Mouse (Mus musculus) MEL (cell line): ENCODE measurements at regions not wholly inside any gene's neighbourhood (a gene's known extent, or its start where the extent isn't known, plus 50 kb on each side); places are given as distances from the start of the nearest gene placed in this dataset.

ENCODE experiments used
- DNase-seq: peaks from one replicate; pipeline ENCODE4 v3.0.0; 2011; ENCODE audit warnings: low read depth, low spot score
- H3K27ac ChIP-seq: 2 replicates; pipeline ENCODE4 v1.5.1; 2012; ENCODE audit warnings: low read depth, mild to moderate bottlenecking, control low read depth, low read length, moderate library complexity; ENCODE audit not compliant: control insufficient read depth
- H3K27me3 ChIP-seq, 2 experiments: fragments of 150-350 bp in 1 of 2; sonication (generic) in 1 of 2; 2 replicates each; pipeline ENCODE4 v1.6.1; 2012; ENCODE audit warnings: low read length in 2 of 2, mild to moderate bottlenecking in 2 of 2, improper control_type of control experiment in 1 of 2, moderate library complexity in 1 of 2; ENCODE audit not compliant: insufficient read depth in 2 of 2, control insufficient read depth in 1 of 2
- H3K36me3 ChIP-seq, 2 experiments: 2 replicates each; pipeline ENCODE4 v1.6.1; 2012 to 2014; ENCODE audit warnings: low read length in 2 of 2, improper control_type of control experiment in 1 of 2, inconsistent platforms in 1 of 2, mild to moderate bottlenecking in 1 of 2; ENCODE audit not compliant: insufficient read depth in 2 of 2, control insufficient read depth in 1 of 2
- H3K4me1 ChIP-seq, 2 experiments: fragments of 150-350 bp in 1 of 2; sonication (generic) in 1 of 2; 2 replicates each; pipeline ENCODE4 v1.6.1; 2012; ENCODE audit warnings: low read length in 2 of 2, improper control_type of control experiment in 1 of 2, mild to moderate bottlenecking in 1 of 2; ENCODE audit not compliant: insufficient read depth in 2 of 2, control insufficient read depth in 1 of 2
- H3K4me3 ChIP-seq, 2 experiments: fragments of 150-350 bp in 1 of 2; sonication (generic) in 1 of 2; 2 replicates each; pipeline ENCODE4 v1.5.1; 2012; ENCODE audit warnings: low read depth in 2 of 2, low read length in 2 of 2, mild to moderate bottlenecking in 2 of 2, moderate library complexity in 2 of 2, control low read depth in 1 of 2, improper control_type of control experiment in 1 of 2; ENCODE audit not compliant: control insufficient read depth in 1 of 2, insufficient read depth in 1 of 2
- H3K79me2 ChIP-seq: 2 replicates; pipeline ENCODE4 v1.6.1; 2012; ENCODE audit warnings: mild to moderate bottlenecking, low read length, moderate library complexity; ENCODE audit not compliant: control insufficient read depth, poor library complexity, insufficient read depth
- H3K9ac ChIP-seq: 2 replicates; pipeline ENCODE4 v1.6.1; 2012; ENCODE audit warnings: low read depth, mild to moderate bottlenecking, control low read depth, low read length, moderate library complexity; ENCODE audit not compliant: control insufficient read depth, poor library complexity, severe bottlenecking
- H3K9me3 ChIP-seq: fragments of 150-350 bp; sonication (generic); replicated peaks from 2 replicates; pipeline ENCODE4 v1.6.1; 2012; ENCODE audit warnings: mild to moderate bottlenecking, low read length, improper control_type of control experiment, moderate library complexity; ENCODE audit not compliant: insufficient read depth
- CHD1 ChIP-seq: IDR thresholded peaks from 2 replicates; pipeline ENCODE4 v1.6.1; 2012; ENCODE audit warnings: low read depth, mild to moderate bottlenecking, inconsistent platforms, low read length, improper control_type of control experiment
- E2F4 ChIP-seq: IDR thresholded peaks from 2 replicates; pipeline ENCODE4 v1.6.1; 2011; ENCODE audit warnings: low read depth, low read length, improper control_type of control experiment, borderline replicate concordance
- EP300 ChIP-seq, 2 experiments: IDR thresholded peaks; 2 replicates each; pipeline ENCODE4 v1.6.1; 2011; ENCODE audit warnings: improper control_type of control experiment in 2 of 2, low read length in 2 of 2, low read depth in 1 of 2, mild to moderate bottlenecking in 1 of 2
- ETS1 ChIP-seq: IDR thresholded peaks from 2 replicates; pipeline ENCODE4 v1.6.1; 2012; ENCODE audit warnings: low read depth, mild to moderate bottlenecking, inconsistent platforms, low read length, improper control_type of control experiment, moderate library complexity
- GABPA ChIP-seq: IDR thresholded peaks from 2 replicates; pipeline ENCODE4 v1.6.1; 2012; ENCODE audit warnings: low read depth, mild to moderate bottlenecking, inconsistent platforms, low read length, improper control_type of control experiment, moderate library complexity
- GATA1 ChIP-seq: IDR thresholded peaks from 2 replicates; pipeline ENCODE4 v1.6.1; 2011; ENCODE audit warnings: low read depth, low read length, improper control_type of control experiment
- JUND ChIP-seq: IDR thresholded peaks from 2 replicates; pipeline ENCODE4 v1.6.1; 2011; ENCODE audit warnings: low read depth, mild to moderate bottlenecking, improper control_type of control experiment, low read length
- MAZ ChIP-seq: IDR thresholded peaks from 2 replicates; pipeline ENCODE4 v1.6.1; 2012; ENCODE audit warnings: low read depth, mild to moderate bottlenecking, inconsistent platforms, low read length, improper control_type of control experiment
- MXI1 ChIP-seq: IDR thresholded peaks from 2 replicates; pipeline ENCODE4 v1.6.1; 2011; ENCODE audit warnings: mild to moderate bottlenecking, low read depth, low read length, improper control_type of control experiment
- POLR2A ChIP-seq, 2 experiments: IDR thresholded peaks; 2 replicates each; pipeline ENCODE4 v1.6.1; 2011 to 2012; ENCODE audit warnings: low read length in 2 of 2, mild to moderate bottlenecking in 2 of 2, control low read depth in 1 of 2, improper control_type of control experiment in 1 of 2, low read depth in 1 of 2, moderate library complexity in 1 of 2; ENCODE audit not compliant: control insufficient read depth in 1 of 2, insufficient read depth in 1 of 2, poor library complexity in 1 of 2
- POLR2AphosphoS2 ChIP-seq: IDR thresholded peaks from 2 replicates; pipeline ENCODE4 v1.6.1; 2011; ENCODE audit warnings: low read length, improper control_type of control experiment
- POLR2AphosphoS5 ChIP-seq: IDR thresholded peaks from 2 replicates; pipeline ENCODE4 v1.6.1; 2012; ENCODE audit warnings: low read depth, borderline replicate concordance, mild to moderate bottlenecking, inconsistent platforms, low read length, moderate library complexity, mixed read lengths
- RAD21 ChIP-seq: IDR thresholded peaks from 2 replicates; pipeline ENCODE4 v1.6.1; 2011; ENCODE audit warnings: mild to moderate bottlenecking, low read depth, low read length, improper control_type of control experiment
- RCOR1 ChIP-seq: IDR thresholded peaks from 2 replicates; pipeline ENCODE4 v1.6.1; 2012; ENCODE audit warnings: low read depth, mild to moderate bottlenecking, inconsistent platforms, low read length, improper control_type of control experiment
- SIN3A ChIP-seq: IDR thresholded peaks from 2 replicates; pipeline ENCODE4 v1.6.1; 2012; ENCODE audit warnings: low read length, improper control_type of control experiment, inconsistent platforms
- SMC3 ChIP-seq: IDR thresholded peaks from 2 replicates; pipeline ENCODE4 v1.6.1; 2011; ENCODE audit warnings: low read depth, low read length, improper control_type of control experiment
- TAL1 ChIP-seq: IDR thresholded peaks from 2 replicates; pipeline ENCODE4 v1.6.1; 2012; ENCODE audit warnings: mild to moderate bottlenecking, inconsistent platforms, low read length, moderate library complexity, mixed read lengths
- USF1 ChIP-seq: IDR thresholded peaks from 2 replicates; pipeline ENCODE4 v1.6.1; 2014; ENCODE audit warnings: low read depth, mild to moderate bottlenecking, inconsistent platforms, low read length, improper control_type of control experiment, moderate library complexity
- ZKSCAN1 ChIP-seq: IDR thresholded peaks from 2 replicates; pipeline ENCODE4 v1.6.1; 2012; ENCODE audit warnings: low read depth, mild to moderate bottlenecking, inconsistent platforms, low read length, improper control_type of control experiment, moderate library complexity

DNA sequence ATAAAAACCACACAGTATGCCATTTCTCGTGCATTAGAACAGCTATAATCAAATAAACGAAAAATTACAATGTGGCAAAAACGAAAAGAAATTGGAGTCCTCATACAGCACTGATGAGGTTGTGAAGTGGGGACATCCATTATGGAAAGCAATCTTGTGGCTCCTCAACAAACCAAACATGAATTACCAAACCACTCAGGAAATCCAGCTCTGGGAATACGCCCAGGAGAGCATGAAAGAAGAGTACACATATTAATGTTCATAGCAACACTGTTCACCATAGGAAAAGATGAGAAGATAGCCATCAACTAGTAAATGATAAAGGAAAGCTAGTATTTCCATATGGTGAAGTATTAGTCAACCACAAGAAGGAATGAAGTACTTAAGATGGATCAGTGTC lies 68.3 kb upstream of the Ptgfr start:
- no peaks in the 10 kb centered on the region for H3K9me3 ChIP-seq
- no peaks in the 10 kb centered on the region for H3K79me2 ChIP-seq
- H3K27me3 ChIP-seq: no peaks in the 10 kb centered on the region
- no peak overlapping the region for H3K9ac ChIP-seq
- H3K27ac ChIP-seq: no peak overlapping the region
- no peaks in the 10 kb centered on the region for H3K36me3 ChIP-seq
- no peak for DNase-seq
- H3K4me1 ChIP-seq: no peaks in the 10 kb centered on the region
- no peak overlapping the region for H3K4me3 ChIP-seq
- TF ChIP-seq MXI1: no peak
- TF ChIP-seq CHD1: no peak
- no peak for TF ChIP-seq POLR2A (IDR thresholded peaks at IDR 0.05; ENCODE audit: control insufficient read depth in 1 of 2, insufficient read depth in 1 of 2, low read depth in 1 of 2, low read length in 2 of 2, poor library complexity in 1 of 2)
- TF ChIP-seq ZKSCAN1: no peak
- no peak for TF ChIP-seq SIN3A
- no peak for TF ChIP-seq POLR2AphosphoS2
- no peak for TF ChIP-seq EP300 (IDR thresholded peaks at IDR 0.05; ENCODE audit: low read depth in 1 of 2, low read length in 2 of 2)
- TF ChIP-seq SMC3: no peak
- TF ChIP-seq GATA1: no peak
- TF ChIP-seq USF1: no peak
- TF ChIP-seq TAL1: no peak
- no peak for TF ChIP-seq MAZ
- TF ChIP-seq E2F4: no peak
- TF ChIP-seq JUND: no peak

- no peak for DNase-seq
- H3K9me3 ChIP-seq: no peaks in the 10 kb centered on the region
- H3K4me3 ChIP-seq: no peak overlapping the region
- no peak for TF ChIP-seq ZKSCAN1
- H3K79me2 ChIP-seq: no peaks in the 10 kb centered on the region
- H3K27me3 ChIP-seq: no peaks in the 10 kb centered on the region
- no peaks in the 10 kb centered on the region for H3K36me3 ChIP-seq
- no peaks in the 10 kb centered on the region for H3K4me1 ChIP-seq
- H3K9ac ChIP-seq: no peak overlapping the region
- no peak overlapping the region for H3K27ac ChIP-seq
Observed at GRCm38 (mm10) chr3:151903169-151903568, 65.7 kb upstream of the Ptgfr start.

DNA sequence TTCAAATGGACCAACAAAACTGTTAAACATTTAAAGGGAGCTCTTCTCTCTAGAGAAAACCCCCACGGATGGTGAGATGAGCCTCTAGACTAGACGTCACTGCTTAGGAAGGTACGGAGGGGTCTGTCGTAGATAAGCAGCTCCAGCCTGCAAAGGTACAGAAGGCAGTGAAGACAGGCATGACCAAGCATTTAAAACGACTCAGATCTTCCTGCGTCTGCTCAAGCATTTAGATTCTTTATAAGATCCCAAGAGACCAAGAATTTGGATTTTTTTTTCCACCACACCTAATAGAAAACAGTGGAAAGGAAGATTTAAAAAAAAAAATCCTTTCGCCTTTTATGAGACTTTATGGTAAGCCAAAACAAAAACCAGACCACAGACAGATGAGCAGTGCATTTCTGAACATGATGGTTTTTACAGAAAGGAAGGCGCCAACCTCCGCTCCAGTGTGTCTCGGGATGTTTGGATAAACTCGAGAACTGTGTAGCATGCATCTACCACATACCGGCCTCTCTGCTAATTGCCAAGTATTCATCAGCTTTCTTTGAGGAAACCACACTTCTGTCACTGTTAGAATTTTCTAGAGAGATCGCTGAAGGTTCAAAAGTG lies 64.9 kb upstream of the Ptgfr start:
- no peaks in the 10 kb centered on the region for H3K9me3 ChIP-seq
- no peaks in the 10 kb centered on the region for H3K36me3 ChIP-seq
- DNase-seq: no peak
- no peaks in the 10 kb centered on the region for H3K79me2 ChIP-seq
- H3K27me3 ChIP-seq: no peaks in the 10 kb centered on the region
- H3K4me1 ChIP-seq: no peaks in the 10 kb centered on the region
- H3K4me3 ChIP-seq: no peak overlapping the region
- no peak overlapping the region for H3K9ac ChIP-seq
- TF ChIP-seq POLR2AphosphoS5 (no peak), EP300 (IDR thresholded peaks at IDR 0.05; ENCODE audit: low read depth in 1 of 2, low read length in 2 of 2) (no peak), ETS1 (no peak), USF1 (no peak), GABPA (no peak), MXI1 (no peak), RCOR1 (no peak), RAD21 (no peak), ZKSCAN1 (no peak)
- H3K27ac ChIP-seq: no peak overlapping the region
